Mouse (Mus musculus) ES-E14 (cell line): ENCODE results near the gene Olfr65.

ENCODE experiments used
- HCFC1 ChIP-seq: IDR thresholded peaks from 2 replicates; pipeline ENCODE4 v1.6.1; 2012; ENCODE audit warnings: low read length, inconsistent platforms, borderline replicate concordance; ENCODE audit not compliant: insufficient read depth
- MAFK ChIP-seq: IDR thresholded peaks from 2 replicates; pipeline ENCODE4 v1.6.1; 2014; ENCODE audit warnings: mild to moderate bottlenecking, low read depth, low read length, inconsistent platforms; ENCODE audit not compliant: insufficient read depth
- ZC3H11A ChIP-seq: IDR thresholded peaks from 2 replicates; pipeline ENCODE4 v1.6.1; 2012; ENCODE audit warnings: low read depth, mild to moderate bottlenecking, inconsistent platforms, low read length, borderline replicate concordance
- ZNF384 ChIP-seq: IDR thresholded peaks from 2 replicates; pipeline ENCODE4 v1.6.1; 2012; ENCODE audit warnings: low read depth, low read length, inconsistent platforms

GRCm38 (mm10) chr7:103928525-103928924 is 25.2 kb downstream of the Olfr65 start, which contains the start of gene Olfr631:
- TF ChIP-seq ZNF384, result no peak
- TF ChIP-seq HCFC1, result no peak
- TF ChIP-seq ZC3H11A, result no peak
- no peak for TF ChIP-seq MAFK
